Mouse (Mus musculus) lung, postnatal 0 days (tissue): ENCODE measurements at regions not wholly inside any gene's neighbourhood (a gene's known extent, or its start where the extent isn't known, plus 50 kb on each side); places are given as distances from the start of the nearest gene placed in this dataset.

Experiments used
- CTCF ChIP-seq: IDR thresholded peaks from 2 replicates; pipeline ENCODE4 v1.5.1; 2016; ENCODE audit warnings: antibody characterized with exemption, mild to moderate bottlenecking
- EP300 ChIP-seq: IDR thresholded peaks from 2 replicates; pipeline ENCODE4 v1.6.1; 2016; ENCODE audit warnings: antibody characterized with exemption, mild to moderate bottlenecking, control low read depth

- TF ChIP-seq CTCF: no peak
- no peak for TF ChIP-seq EP300
Observed at GRCm38 (mm10) chr3:8252311-8252710, 1357.6 kb downstream of the Zfp704 start.
